Mouse (Mus musculus) kidney, postnatal 0 days (tissue): ENCODE results near the gene Fam155a. TPM values are rescaled to one million over a fixed set of nuclear protein-coding genes. Genes with fewer than 3 reads are reported as not detected.

Experiments used
- ATAC-seq: fragments of 200-750 bp; cut with Nextera tagmentation; replicated peaks from 2 replicates; pipeline ENCODE4 v1.8.0; 2017; ENCODE audit warnings: low read depth, moderate number of reproducible peaks, moderate TSS enrichment, moderate library complexity; ENCODE audit not compliant: low FRiP score
- DNase-seq: peaks from one replicate; pipeline ENCODE4 v3.0.0-alpha.2; 2016; ENCODE audit warnings: low spot score
- H3K27ac ChIP-seq: fragments of 300-500 bp; sonication (generic); 2 replicates; pipeline ENCODE4 v1.5.1; 2014; ENCODE audit warnings: mild to moderate bottlenecking
- H3K27me3 ChIP-seq: fragments of 300-500 bp; sonication (generic); 2 replicates; pipeline ENCODE4 v1.6.1; 2014; ENCODE audit warnings: low read length, mixed read lengths; ENCODE audit not compliant: insufficient read depth
- H3K36me3 ChIP-seq: fragments of 300-500 bp; sonication (generic); 2 replicates; pipeline ENCODE4 v1.6.1; 2014; ENCODE audit warnings: low read length, mixed read lengths; ENCODE audit not compliant: insufficient read depth
- H3K4me1 ChIP-seq: fragments of 300-500 bp; sonication (generic); replicated peaks from 2 replicates; pipeline ENCODE4 v1.6.1; 2014; ENCODE audit warnings: antibody characterized with exemption, low read length, mixed read lengths; ENCODE audit not compliant: insufficient read depth
- H3K4me2 ChIP-seq: fragments of 300-500 bp; sonication (generic); 2 replicates; pipeline ENCODE4 v1.6.1; 2014; ENCODE audit warnings: mild to moderate bottlenecking, low read length, moderate library complexity, mixed read lengths
- H3K4me3 ChIP-seq: fragments of 300-500 bp; sonication (generic); replicated peaks from 2 replicates; pipeline ENCODE4 v1.5.1; 2014; ENCODE audit warnings: low read depth, low read length
- H3K9ac ChIP-seq: fragments of 300-500 bp; sonication (generic); 2 replicates; pipeline ENCODE4 v1.6.1; 2014; ENCODE audit warnings: low read depth, low read length
- H3K9me3 ChIP-seq: fragments of 300-500 bp; sonication (generic); replicated peaks from 2 replicates; pipeline ENCODE4 v1.6.1; 2016; ENCODE audit warnings: low read length, inconsistent platforms, mixed read lengths
- CTCF ChIP-seq: IDR thresholded peaks from 2 replicates; pipeline ENCODE4 v1.5.1; 2016; ENCODE audit warnings: antibody characterized with exemption, low read depth, mild to moderate bottlenecking, moderate library complexity
- WGBS: fragments of 180-500 bp; shearing (Covaris S2); extraction: QIAGEN DNeasy Blood & Tissue Kit; methylation state at CpG from one replicate; pipeline ENCODE4 v1.1.7; 2014; 5-methylcytosine and 5-hydroxymethylcytosine counted together
- polyA plus RNA-seq: library from polyadenylated mRNA; unstranded; fragments of >200 nt; fragmentation: Nextera tagmentation; extraction: Ambion mirVana; gene quantifications from 2 replicates; pipeline ENCODE4 v1.2.1, GENCODE M21; 2015

Gene Fam155a
- polyA plus RNA-seq, 1 experiment from 2014 or later: 0.14 TPM

DNA sequence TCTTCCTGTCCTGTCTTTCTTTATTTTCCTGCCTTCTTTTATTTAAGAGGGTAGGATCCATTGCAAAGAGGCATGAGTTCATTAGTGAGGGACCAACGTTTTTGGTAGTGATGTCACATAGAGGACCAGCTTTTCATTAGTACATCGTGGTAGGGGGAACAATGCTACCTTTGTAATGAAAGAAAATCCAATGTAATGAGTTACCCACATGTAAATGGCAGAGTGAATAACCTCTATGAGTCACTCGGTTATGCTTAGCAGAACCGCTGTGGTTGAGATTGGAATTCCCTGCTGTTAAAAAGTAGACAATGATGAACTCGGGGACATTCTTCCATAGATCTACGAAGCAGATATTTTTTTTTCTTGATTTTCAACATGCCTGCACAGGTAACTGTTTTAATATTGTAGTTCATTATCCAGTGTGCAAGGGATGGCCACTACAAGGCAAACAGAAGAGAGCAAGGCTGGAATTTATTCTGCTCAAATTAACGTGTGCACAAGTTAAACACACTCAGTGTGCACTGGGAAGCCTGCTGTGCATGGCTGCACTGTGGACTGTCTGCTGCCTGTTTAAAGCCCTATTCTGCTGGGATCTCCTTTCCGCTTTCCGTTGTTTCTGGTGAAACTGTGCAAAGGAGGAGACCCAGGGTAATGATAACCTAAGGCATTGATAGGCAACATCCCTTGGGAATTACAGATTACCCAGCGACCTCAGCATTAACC, 566.5 kb downstream of the Fam155a start:
- 50% methylated on average over 10 of the region's 10 CpGs for WGBS
- TF ChIP-seq CTCF: no peak
- no peak for ATAC-seq

GRCm38 (mm10) chr8:9200099-9200498, 570.9 kb downstream of the Fam155a start:
- DNase-seq: no peak
- H3K27me3 ChIP-seq: no peaks in the 10 kb centered on the region
- no peak overlapping the region for H3K9ac ChIP-seq
- TF ChIP-seq CTCF: no peak
- no peak overlapping the region for H3K4me3 ChIP-seq
- no peak overlapping the region for H3K4me2 ChIP-seq
- H3K4me1 ChIP-seq: no peaks in the 10 kb centered on the region
- no peaks in the 10 kb centered on the region for H3K9me3 ChIP-seq
- ATAC-seq: no peak
- 90% methylated on average over 3 of the region's 3 CpGs for WGBS
- no peak overlapping the region for H3K27ac ChIP-seq
- no peaks in the 10 kb centered on the region for H3K36me3 ChIP-seq

More for the DNA sequence above, 566.5 kb downstream of the Fam155a start:
- no peaks in the 10 kb centered on the region for H3K36me3 ChIP-seq
- H3K4me1 ChIP-seq: no peaks in the 10 kb centered on the region
- H3K27ac ChIP-seq: no peak overlapping the region
- no peak overlapping the region for H3K9ac ChIP-seq
- H3K9me3 ChIP-seq: no peaks in the 10 kb centered on the region
- no peak for DNase-seq
- no peak overlapping the region for H3K4me3 ChIP-seq
- no peaks in the 10 kb centered on the region for H3K27me3 ChIP-seq
- H3K4me2 ChIP-seq: no peak overlapping the region

GRCm38 (mm10) chr8:9191682-9192081, 579.3 kb downstream of the Fam155a start:
- Histone ChIP-seq H3K9ac (no peak overlapping the region), H3K4me2 (no peak overlapping the region), H3K4me3 (no peak overlapping the region), H3K36me3 (no peaks in the 10 kb centered on the region), H3K9me3 (no peaks in the 10 kb centered on the region), H3K4me1 (no peaks in the 10 kb centered on the region), H3K27me3 (no peaks in the 10 kb centered on the region), H3K27ac (no peak overlapping the region)
- no peak for ATAC-seq
- WGBS: 76% methylated on average over 3 of the region's 3 CpGs
- no peak for DNase-seq
- no peak for TF ChIP-seq CTCF

DNA sequence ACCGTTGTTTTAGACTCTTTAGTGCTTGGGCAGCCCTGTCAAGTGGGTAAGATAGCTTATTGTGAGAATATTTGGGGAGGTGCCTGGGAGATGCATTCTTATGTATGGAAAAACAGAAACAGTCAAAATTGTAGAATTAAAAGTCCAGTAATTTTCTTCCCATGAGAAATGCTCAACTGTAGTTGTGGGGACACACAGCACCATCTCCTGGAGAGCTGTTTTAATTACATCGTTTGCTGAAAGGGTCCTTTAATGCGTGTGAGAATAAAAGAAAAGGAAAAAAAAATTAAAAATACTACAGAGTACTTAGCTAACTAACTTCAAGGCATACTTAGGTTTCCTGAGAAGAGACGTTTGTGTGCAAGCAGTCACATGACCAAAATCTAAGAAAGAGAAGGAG, 582.3 kb downstream of the Fam155a start:
- H3K9me3 ChIP-seq: no peaks in the 10 kb centered on the region
- peak; percentile 76 for TF ChIP-seq CTCF
- H3K36me3 ChIP-seq: no peaks in the 10 kb centered on the region
- H3K27ac ChIP-seq: no peak overlapping the region
- ATAC-seq (no peak), DNase-seq (peak; percentile 57)
- no peak overlapping the region for H3K4me2 ChIP-seq
- no peaks in the 10 kb centered on the region for H3K4me1 ChIP-seq
- H3K9ac ChIP-seq: no peak overlapping the region
- H3K4me3 ChIP-seq: no peak overlapping the region
- H3K27me3 ChIP-seq: no peaks in the 10 kb centered on the region
- 33% methylated on average over 4 of the region's 4 CpGs for WGBS

DNA sequence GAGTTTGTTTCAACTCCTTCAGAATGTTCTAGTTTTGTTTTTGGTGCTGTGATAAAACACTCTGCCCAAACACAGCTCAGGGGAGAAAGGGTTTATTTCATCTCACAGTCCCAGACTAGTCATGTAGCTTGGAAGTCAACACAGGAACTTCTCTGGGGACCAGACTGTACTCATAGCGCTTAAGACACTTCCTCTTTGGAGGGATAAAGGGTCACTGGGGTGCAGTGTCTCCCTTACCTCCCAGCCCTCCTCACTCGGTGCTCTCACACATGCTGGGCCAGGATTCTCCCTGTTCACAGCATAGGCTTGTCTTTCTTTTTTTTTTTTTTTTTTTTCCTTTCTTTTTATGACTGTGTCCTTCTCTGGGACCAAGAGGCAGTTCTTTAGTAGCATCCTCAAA, 585.8 kb downstream of the Fam155a start:
- Histone ChIP-seq H3K4me3 (no peak overlapping the region), H3K9ac (no peak overlapping the region), H3K4me2 (no peak overlapping the region), H3K27ac (no peak overlapping the region), H3K9me3 (no peaks in the 10 kb centered on the region), H3K36me3 (no peaks in the 10 kb centered on the region), H3K4me1 (0 out of 2 replicates have a peak, but pooled peaks cover 3% of the 10 kb centered on the region), H3K27me3 (no peaks in the 10 kb centered on the region)
- no peak for DNase-seq
- 55% methylated on average over 2 of the region's 2 CpGs for WGBS
- no peak for TF ChIP-seq CTCF
- ATAC-seq: no peak

GRCm38 (mm10) chr8:9182461-9182860, 588.5 kb downstream of the Fam155a start:
- no peak overlapping the region for H3K9ac ChIP-seq
- 0 out of 2 replicates have a peak, but pooled peaks cover 3% of the 10 kb centered on the region for H3K4me1 ChIP-seq
- no peak for ATAC-seq
- H3K4me2 ChIP-seq: no peak overlapping the region
- no peak overlapping the region for H3K4me3 ChIP-seq
- no peak for DNase-seq
- no peaks in the 10 kb centered on the region for H3K36me3 ChIP-seq
- no peak overlapping the region for H3K27ac ChIP-seq
- no peaks in the 10 kb centered on the region for H3K9me3 ChIP-seq
- 92% methylated on average over 7 of the region's 7 CpGs for WGBS
- TF ChIP-seq CTCF: no peak
- H3K27me3 ChIP-seq: no peaks in the 10 kb centered on the region
